Mouse (Mus musculus): ENCODE measurements around the gene Gm14214.

DNA sequence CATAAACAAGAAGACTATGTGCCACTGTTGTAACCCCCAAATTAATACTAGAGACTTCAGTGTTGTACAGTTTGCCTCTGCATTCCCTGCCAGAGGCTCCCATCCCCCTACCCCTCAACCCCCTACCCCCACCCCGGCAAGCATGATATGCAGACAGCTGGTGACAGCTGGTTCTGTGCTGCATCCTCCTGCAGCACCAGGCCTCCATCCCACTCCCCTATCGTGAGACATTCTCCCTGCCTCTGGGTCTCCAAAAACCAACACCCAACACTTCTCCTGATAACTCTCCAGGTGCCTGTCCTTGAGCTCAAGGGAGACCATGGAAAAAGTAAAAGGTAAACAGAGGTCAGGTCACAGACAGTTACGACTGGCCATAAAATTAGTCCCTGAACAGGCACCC lies 40.1 kb downstream of the Gm14214 start:
- TF ChIP-seq CTCF (IDR thresholded peaks at IDR 0.05; ENCODE audit: low read depth) (no peak), EP300 (optimal IDR thresholded peaks at IDR 0.05) (no peak)

All from stomach, postnatal 0 days (tissue).